8 mouse cellular contexts compared by ENCODE assay signal in the genomic region with DNA sequence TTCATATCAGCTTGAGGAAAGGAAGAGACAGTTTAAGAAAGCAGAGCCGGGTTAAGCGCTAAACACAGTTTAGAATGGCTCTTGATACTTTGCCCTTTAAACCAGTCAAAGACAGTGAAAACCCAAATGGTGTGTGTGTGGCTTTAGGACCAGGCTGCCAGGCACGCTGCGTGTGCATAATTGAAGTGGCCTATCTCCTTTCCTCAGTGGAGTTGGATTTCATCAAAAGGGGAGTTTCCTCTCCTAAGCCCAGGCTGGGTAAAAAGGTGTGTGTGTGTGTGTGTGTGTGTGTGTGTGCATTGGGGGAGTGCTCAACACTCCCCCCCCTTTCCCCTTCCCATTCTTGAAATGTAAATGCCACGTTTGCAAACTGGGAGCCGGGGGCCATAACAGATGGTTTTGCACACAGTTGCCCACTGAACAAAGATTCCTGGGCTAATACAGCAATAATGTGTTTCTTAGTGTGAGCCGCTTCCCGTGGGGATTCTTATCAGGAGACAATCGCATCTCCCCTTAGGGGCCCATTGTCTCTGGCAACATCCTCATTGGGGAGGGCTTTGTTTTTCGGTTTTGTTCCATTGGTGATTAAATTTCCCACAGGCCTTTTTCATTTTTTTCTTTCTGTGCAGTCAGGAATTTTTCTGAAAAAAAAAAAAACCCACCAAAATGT. TPM values are rescaled to one million over a fixed set of nuclear protein-coding genes. Genes with fewer than 3 reads are reported as not detected.
A peak's percentile ranks its signal among the peaks of the same experiment; 100 is the strongest.
DNase-seq lines count a peak whose midpoint lies in the region; ATAC-seq lines count a peak whose summit lies in the region.
"Had no signal": no experiment of that assay in that cellular context is flagged by ENCODE, and none has a peak within 500 bp of the region (broad histone marks: within the 10 kb centered on the region; RNA-seq: fewer than 3 reads in every experiment).

No protein-coding gene starts in this region.

- peak; percentile 49 for DNase-seq in embryo, embryonic 11 days
- DNase-seq in forebrain, embryonic 10.5 days (ENCODE audit: extremely low spot score, low spot score) = peak; percentile 23
- peak; percentile 47 for DNase-seq in hindbrain, embryonic 11.5 days (ENCODE audit: low spot score)
- no peak for DNase-seq in adrenal gland, adult 18-20 months (ENCODE audit: low spot score in 2 of 2)
- DNase-seq in urinary bladder, postnatal 25 days (ENCODE audit: low spot score) = no peak
- no peak for DNase-seq in spleen, postnatal 36 days (ENCODE audit: low spot score in 2 of 2)

- H3K4me1 ChIP-seq in forebrain, embryonic 10.5 days = peaks cover 44% of the 10 kb centered on the region
- H3K4me1 ChIP-seq in hindbrain, embryonic 11.5 days (replicated peaks; ENCODE audit: control insufficient read depth, insufficient read depth, low read length) = peaks cover 5% of the 10 kb centered on the region; the same call in 1 of the 2 replicates
- H3K4me1 ChIP-seq in midbrain, embryonic 12.5 days = peaks cover 39% of the 10 kb centered on the region

- peak overlapping the region; percentile 24 for H3K4me2 ChIP-seq in hindbrain, embryonic 11.5 days (replicated peaks; ENCODE audit: low read depth, low read length)
- peak overlapping the region; percentile 74 for H3K4me2 ChIP-seq in midbrain, embryonic 12.5 days (replicated peaks)

- 5% methylated on average over 10 of the region's 10 CpGs for WGBS in forebrain, embryonic 10.5 days
- WGBS in hindbrain, embryonic 11.5 days = 13% methylated on average over 10 of the region's 10 CpGs
- WGBS in midbrain, embryonic 12.5 days = 5% methylated on average over 10 of the region's 10 CpGs

- H3K9ac ChIP-seq in hindbrain, embryonic 11.5 days (ENCODE audit: low read depth, low read length) = no peak overlapping the region
- H3K9ac ChIP-seq in midbrain, embryonic 12.5 days (replicated peaks) = no peak overlapping the region

- no peak for ATAC-seq in hindbrain, embryonic 11.5 days (ENCODE audit: low FRiP score)
- ATAC-seq in midbrain, embryonic 12.5 days (ENCODE audit: low FRiP score, low read depth) = peak; percentile 28

- H3K27ac ChIP-seq in forebrain, embryonic 10.5 days = peak overlapping the region; percentile 1; the same call in 1 of the 2 replicates
- H3K27ac ChIP-seq in hindbrain, embryonic 11.5 days (ENCODE audit: low read depth, low read length) = peak overlapping the region; percentile 43; the same call in 1 of the 2 replicates
- H3K27ac ChIP-seq in midbrain, embryonic 12.5 days (replicated peaks) = peak overlapping the region; percentile 58; the same call in 1 of the 2 replicates

- no peaks in the 10 kb centered on the region for H3K36me3 ChIP-seq in forebrain, embryonic 10.5 days (replicated peaks)
- no peaks in the 10 kb centered on the region for H3K36me3 ChIP-seq in hindbrain, embryonic 11.5 days (ENCODE audit: control insufficient read depth, insufficient read depth, low read length)
- H3K36me3 ChIP-seq in midbrain, embryonic 12.5 days = no peaks in the 10 kb centered on the region

- H3K9me3 ChIP-seq in forebrain, embryonic 10.5 days = no peaks in the 10 kb centered on the region; the same call in 1 of the 2 replicates
- H3K9me3 ChIP-seq in hindbrain, embryonic 11.5 days (ENCODE audit: control insufficient read depth, low read length) = no peaks in the 10 kb centered on the region
- H3K9me3 ChIP-seq in midbrain, embryonic 12.5 days = no peaks in the 10 kb centered on the region

- H3K27me3 ChIP-seq in forebrain, embryonic 10.5 days (ENCODE audit: poor library complexity, severe bottlenecking) = peaks cover 61% of the 10 kb centered on the region
- no peaks in the 10 kb centered on the region for H3K27me3 ChIP-seq in hindbrain, embryonic 11.5 days (ENCODE audit: control insufficient read depth, insufficient read depth, low read length)
- peaks cover 19% of the 10 kb centered on the region for H3K27me3 ChIP-seq in midbrain, embryonic 12.5 days

- peak overlapping the region; percentile 1; the same call in 1 of the 2 replicates for H3K4me3 ChIP-seq in forebrain, embryonic 10.5 days
- no peak overlapping the region; the same call in 1 of the 2 replicates for H3K4me3 ChIP-seq in hindbrain, embryonic 11.5 days (ENCODE audit: low read depth, low read length)
- H3K4me3 ChIP-seq in midbrain, embryonic 12.5 days = peak overlapping the region; percentile 17
- H3K4me3 ChIP-seq: erythroblast, embryonic 14.5 days had no signal

RNA-seq across cellular contexts. Expression of a gene that starts 2.3 kb away (rescaled TPM):
- polyA plus RNA-seq in forebrain, embryonic 10.5 days (2016; fragmentation: Nextera tagmentation; extraction: Ambion mirVana) = 26.6 and 28.3 TPM in 2 replicates
- 60.7 and 81.7 TPM in 2 replicates for polyA plus RNA-seq in hindbrain, embryonic 11.5 days (2014; fragmentation: Nextera tagmentation; extraction: Ambion mirVana)
- polyA plus RNA-seq in midbrain, embryonic 12.5 days (2016; fragmentation: Nextera tagmentation; extraction: Ambion mirVana) = 37.8 and 41.5 TPM in 2 replicates
- total RNA-seq in adrenal gland, adult 18-20 months (2021) = 10 to 100 TPM; 53.2 to 69.4 TPM
- polyA plus RNA-seq: erythroblast, embryonic 14.5 days had no signal

Comparison
In these comparisons a context has a peak if more than half of its experiments do, and no peak if none do; other contexts are left out.
1. DNase-seq: peak in embryo, embryonic 11 days (single experiment), forebrain, embryonic 10.5 days (single experiment) and hindbrain, embryonic 11.5 days (single experiment); none in adrenal gland, adult 18-20 months (0 of 2), urinary bladder, postnatal 25 days (single experiment) and spleen, postnatal 36 days (0 of 2).
2. H3K27ac ChIP-seq: peak in every context shown above with its lines; median percentile 58 in midbrain, embryonic 12.5 days; 43 in hindbrain, embryonic 11.5 days; 1 in forebrain, embryonic 10.5 days.